Mouse (Mus musculus): ENCODE data around the gene Megf8. TPM values are rescaled to one million over a fixed set of nuclear protein-coding genes. Genes with fewer than 3 reads are reported as not detected.

Megf8 gene
- polyA plus RNA-seq, 1 experiment from 2014 or later: 22.4 TPM

DNA sequence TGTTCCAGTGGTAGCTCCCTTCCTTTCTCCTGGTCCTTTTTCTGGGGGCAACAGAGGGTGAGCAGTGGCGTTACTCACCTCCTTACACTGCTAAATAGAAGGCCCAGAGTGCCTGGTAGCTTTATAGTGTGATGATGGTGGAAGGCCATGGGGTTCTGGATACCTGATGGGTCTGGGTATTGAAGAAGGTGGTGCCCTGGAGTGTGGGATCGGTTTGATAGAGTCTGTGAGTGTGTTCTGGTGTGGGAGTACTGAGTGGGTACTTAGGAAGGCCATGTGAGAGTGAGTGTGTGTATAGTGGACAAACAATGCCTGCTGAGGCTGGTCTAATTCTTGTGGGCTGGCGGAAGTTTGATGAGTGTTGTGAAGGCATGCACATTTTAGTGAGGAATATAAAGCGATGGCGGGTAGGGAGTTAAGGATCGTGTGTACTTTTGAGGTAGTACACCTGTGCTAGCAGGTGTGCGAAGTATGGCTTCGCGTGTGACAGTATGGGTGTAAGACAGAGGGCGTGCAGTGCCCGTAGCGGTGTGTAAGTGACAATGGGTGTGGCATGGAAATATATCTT is 35.7 kb upstream of the Megf8 start:
- Histone ChIP-seq H3K4me1 (peaks cover 50% of the 10 kb centered on the region), H3K9me3 (no peaks in the 10 kb centered on the region), H3K4me2 (replicated peaks) (peak overlapping the region; percentile 92), H3K9ac (peak overlapping the region; percentile 61; the same call in 1 of the 2 replicates), H3K4me3 (peak overlapping the region; percentile 89), H3K27ac (peak overlapping the region; percentile 99), H3K36me3 (peaks cover 17% of the 10 kb centered on the region), H3K27me3 (no peaks in the 10 kb centered on the region)
- WGBS: 24% methylated on average over 12 of the region's 12 CpGs
- 0 out of 2 replicates have a peak, but pooled peaks have one; percentile 0 for ATAC-seq (ENCODE audit: insufficient number of reproducible peaks, insufficient read depth, low FRiP score, low TSS enrichment)

DNA sequence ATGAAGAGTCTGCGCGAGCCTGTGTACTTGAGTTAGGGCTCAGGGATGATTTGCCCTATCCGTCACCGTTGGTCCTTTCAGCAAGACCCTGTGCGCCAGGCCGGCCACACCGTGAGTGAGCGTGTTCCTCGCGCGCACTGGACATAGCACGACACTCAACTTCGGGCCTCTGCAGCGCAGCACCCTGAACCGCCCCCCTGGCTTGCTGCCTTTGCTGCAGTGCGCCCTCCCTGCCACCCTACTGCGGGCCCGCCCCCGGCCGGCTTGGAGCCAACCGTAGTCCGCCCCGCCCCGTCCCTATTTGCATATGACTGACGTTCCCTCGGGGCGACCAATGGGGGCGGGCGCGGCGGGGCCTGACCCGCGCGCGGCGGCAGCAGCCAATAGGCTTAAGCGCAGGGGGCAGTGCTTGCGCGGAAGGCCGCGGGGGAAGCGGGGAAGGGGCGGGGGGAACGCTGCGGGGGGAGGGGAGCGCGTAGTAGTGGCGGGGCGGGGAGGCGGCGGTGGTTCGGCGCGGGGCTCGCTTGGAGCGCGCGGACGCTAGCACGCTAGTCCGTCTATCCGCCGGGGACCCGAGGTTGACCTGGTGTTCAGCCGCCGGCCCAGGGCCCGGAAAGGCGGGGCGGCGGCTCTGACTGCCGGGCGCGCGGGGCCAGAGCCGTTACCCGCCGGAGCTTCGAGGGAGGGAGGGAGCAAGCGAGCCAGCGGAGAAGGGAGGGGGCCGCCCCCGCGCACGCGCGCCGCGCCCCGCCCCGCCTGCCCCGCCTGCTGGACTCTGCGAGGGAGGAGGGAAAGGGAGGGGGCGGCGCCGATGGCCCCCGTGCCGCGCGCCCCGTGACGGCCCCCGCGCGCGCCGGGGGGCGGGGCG is 35.0 kb upstream of the Megf8 start:
- H3K4me2 ChIP-seq (replicated peaks): peak overlapping the region; percentile 92
- H3K27ac ChIP-seq: peak overlapping the region; percentile 99
- peak overlapping the region; percentile 80 for H3K9ac ChIP-seq
- peak overlapping the region; percentile 89 for H3K4me3 ChIP-seq
- H3K9me3 ChIP-seq: no peaks in the 10 kb centered on the region
- WGBS: 1% methylated on average over 68 of the region's 108 CpGs
- peak; percentile 65 for ATAC-seq (ENCODE audit: insufficient number of reproducible peaks, insufficient read depth, low FRiP score, low TSS enrichment)
- H3K36me3 ChIP-seq: peaks cover 24% of the 10 kb centered on the region
- no peaks in the 10 kb centered on the region for H3K27me3 ChIP-seq
- peaks cover 50% of the 10 kb centered on the region for H3K4me1 ChIP-seq

DNA sequence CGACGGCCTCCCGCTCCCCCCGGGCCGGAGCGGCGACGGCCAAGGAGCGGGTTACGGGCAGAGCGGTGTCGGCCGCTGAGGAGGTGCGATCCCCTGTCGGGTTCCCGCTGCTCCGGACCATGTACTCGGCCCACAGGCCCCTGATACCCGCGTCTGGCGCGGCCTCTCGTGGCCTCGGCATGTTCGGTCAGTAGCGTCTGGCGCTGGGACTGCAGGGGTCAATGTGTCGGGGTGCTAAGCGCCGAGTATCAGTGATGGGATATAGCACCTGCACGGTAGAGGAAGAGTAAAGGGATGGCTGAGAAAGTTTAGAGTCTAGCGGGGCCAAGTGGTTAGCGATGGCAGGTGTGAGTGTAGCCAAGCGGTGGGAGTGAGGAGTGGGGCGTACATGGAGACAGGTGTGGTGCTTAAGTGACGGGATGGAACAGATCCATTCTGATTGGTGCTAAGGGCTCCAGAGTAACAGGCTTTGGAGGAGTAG is 34.2 kb upstream of the Megf8 start:
- Histone ChIP-seq H3K4me1 (peaks cover 43% of the 10 kb centered on the region), H3K27me3 (no peaks in the 10 kb centered on the region)
- ATAC-seq (ENCODE audit: insufficient number of reproducible peaks, insufficient read depth, low FRiP score, low TSS enrichment): no peak

DNA sequence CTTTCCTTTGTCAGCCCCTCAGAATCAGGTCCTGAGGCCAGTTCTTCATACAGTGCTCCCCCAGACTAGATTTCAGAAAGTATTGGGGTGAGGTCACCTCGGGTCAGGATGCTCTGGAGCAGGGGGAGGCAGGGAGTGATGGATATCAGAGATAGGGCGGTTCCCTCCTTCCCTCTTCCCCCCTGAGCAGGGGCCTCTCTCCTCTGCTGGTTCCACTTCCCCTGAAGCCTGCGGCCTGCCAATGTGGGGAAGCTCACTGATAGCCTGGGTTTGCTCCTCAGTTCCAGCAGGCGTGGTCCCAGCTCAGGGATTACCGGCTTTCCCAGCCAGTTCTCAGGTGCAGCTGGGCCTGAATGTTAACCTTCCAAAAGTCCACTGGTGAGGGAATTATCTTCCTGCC is 33.3 kb upstream of the Megf8 start:
- peak overlapping the region; percentile 99 for H3K27ac ChIP-seq

More for the DNA sequence above, 34.2 kb upstream of the Megf8 start:
- H3K4me2 ChIP-seq (replicated peaks): peak overlapping the region; percentile 92
- WGBS: 1% methylated on average over 27 of the region's 36 CpGs
- peak overlapping the region; percentile 80 for H3K9ac ChIP-seq
- H3K27ac ChIP-seq: peak overlapping the region; percentile 99
- H3K4me3 ChIP-seq: peak overlapping the region; percentile 89
- no peaks in the 10 kb centered on the region for H3K9me3 ChIP-seq
- peaks cover 32% of the 10 kb centered on the region for H3K36me3 ChIP-seq

DNA sequence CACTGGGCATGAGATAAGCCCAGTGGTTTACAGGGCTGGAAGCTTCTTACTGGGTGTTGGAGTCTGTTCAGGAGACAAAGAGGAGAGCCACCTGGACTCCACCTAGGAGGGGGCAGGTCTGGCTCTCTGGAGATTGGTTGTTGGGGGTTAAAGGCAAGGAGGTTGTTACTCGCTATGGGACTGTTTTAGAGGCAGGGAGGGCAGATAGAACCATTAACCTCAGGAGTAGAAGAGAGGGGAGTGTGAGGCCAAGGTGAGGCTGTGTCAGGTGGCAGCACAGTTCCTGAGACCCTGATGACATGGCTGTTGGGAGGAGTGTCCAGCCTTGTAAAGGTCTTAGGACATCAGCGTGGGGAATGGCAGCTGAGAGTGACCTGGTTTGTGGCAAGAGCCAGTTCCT is 32.8 kb upstream of the Megf8 start:
- Histone ChIP-seq H3K4me3 (peak overlapping the region; percentile 89), H3K4me1 (peaks cover 41% of the 10 kb centered on the region), H3K9ac (peak overlapping the region; percentile 80), H3K27ac (peak overlapping the region; percentile 99), H3K9me3 (no peaks in the 10 kb centered on the region; the same call in 1 of the 2 replicates), H3K4me2 (replicated peaks) (peak overlapping the region; percentile 92), H3K36me3 (peaks cover 46% of the 10 kb centered on the region), H3K27me3 (no peaks in the 10 kb centered on the region)
- ATAC-seq (ENCODE audit: insufficient number of reproducible peaks, insufficient read depth, low FRiP score, low TSS enrichment): no peak
- 77% methylated on average over 2 of the region's 2 CpGs for WGBS

More for the DNA sequence above, 33.3 kb upstream of the Megf8 start:
- WGBS: 12% methylated on average over 5 of the region's 5 CpGs
- ATAC-seq (ENCODE audit: insufficient number of reproducible peaks, insufficient read depth, low FRiP score, low TSS enrichment): no peak
- Histone ChIP-seq H3K36me3 (peaks cover 41% of the 10 kb centered on the region), H3K9me3 (no peaks in the 10 kb centered on the region; the same call in 1 of the 2 replicates), H3K4me1 (peaks cover 41% of the 10 kb centered on the region), H3K27me3 (no peaks in the 10 kb centered on the region), H3K4me3 (peak overlapping the region; percentile 89), H3K9ac (peak overlapping the region; percentile 80), H3K4me2 (replicated peaks) (peak overlapping the region; percentile 92)

DNA sequence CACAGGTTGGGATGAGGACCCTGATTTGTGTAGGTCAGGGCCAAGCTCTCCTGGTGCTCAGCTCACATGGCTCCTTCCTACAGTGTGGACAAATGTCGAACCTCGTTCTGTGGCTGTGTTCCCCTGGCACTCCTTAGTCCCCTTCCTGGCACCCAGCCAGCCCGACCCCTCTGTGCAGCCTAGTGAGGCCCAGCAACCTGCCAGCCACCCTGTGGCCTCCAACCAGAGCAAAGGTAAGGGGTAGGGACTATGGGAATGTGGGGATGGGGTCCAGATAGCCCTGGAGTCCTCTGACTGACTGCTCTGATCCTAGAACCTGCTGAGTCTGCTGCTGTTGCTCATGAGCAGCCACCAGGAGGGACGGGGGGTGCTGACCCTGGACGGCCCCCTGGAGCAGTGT is 32.2 kb upstream of the Megf8 start:
- H3K9me3 ChIP-seq: no peaks in the 10 kb centered on the region; the same call in 1 of the 2 replicates
- H3K9ac ChIP-seq: peak overlapping the region; percentile 33; the same call in 1 of the 2 replicates
- H3K4me3 ChIP-seq: peak overlapping the region; percentile 89
- H3K27ac ChIP-seq: 0 out of 2 replicates have a peak overlapping the region, but pooled peaks have one; percentile 99
- H3K4me2 ChIP-seq (replicated peaks): peak overlapping the region; percentile 92
- 76% methylated on average over 5 of the region's 5 CpGs for WGBS
- ATAC-seq (ENCODE audit: insufficient number of reproducible peaks, insufficient read depth, low FRiP score, low TSS enrichment): no peak
- peaks cover 41% of the 10 kb centered on the region for H3K4me1 ChIP-seq
- no peaks in the 10 kb centered on the region for H3K27me3 ChIP-seq
- peaks cover 52% of the 10 kb centered on the region for H3K36me3 ChIP-seq

DNA sequence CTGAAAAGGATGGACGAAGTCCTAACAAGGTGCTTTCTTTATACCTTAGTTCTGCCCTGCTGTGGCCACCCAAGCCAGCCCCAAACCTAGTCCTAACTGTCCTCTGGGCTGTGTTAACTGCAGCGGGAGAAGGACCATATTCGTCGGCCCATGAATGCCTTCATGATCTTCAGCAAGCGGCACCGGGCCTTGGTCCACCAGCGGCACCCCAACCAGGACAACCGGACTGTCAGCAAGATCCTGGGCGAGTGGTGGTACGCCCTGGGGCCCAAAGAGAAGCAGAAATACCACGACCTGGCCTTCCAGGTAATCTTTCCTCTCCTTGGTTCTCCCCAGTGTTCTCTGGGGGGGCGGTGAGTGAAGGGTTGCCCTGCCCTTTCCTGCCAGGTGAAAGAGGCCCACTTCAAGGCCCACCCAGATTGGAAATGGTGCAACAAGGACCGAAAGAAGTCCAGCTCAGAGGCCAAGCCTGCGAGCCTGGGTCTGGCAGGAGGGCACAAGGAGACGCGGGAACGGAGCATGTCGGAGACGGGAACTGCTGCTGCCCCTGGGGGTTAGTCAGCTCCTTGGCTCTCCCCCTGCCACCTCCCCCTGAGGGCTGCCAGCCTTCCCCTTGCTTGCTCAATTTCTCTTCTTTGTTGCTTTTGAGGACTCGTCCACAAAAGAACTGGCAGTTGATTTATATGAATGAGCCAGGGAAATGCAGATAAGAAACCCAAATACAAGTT is 31.3 kb upstream of the Megf8 start:
- Histone ChIP-seq H3K4me2 (replicated peaks) (no peak overlapping the region), H3K4me3 (no peak overlapping the region), H3K4me1 (peaks cover 34% of the 10 kb centered on the region), H3K27ac (no peak overlapping the region), H3K9ac (0 out of 2 replicates have a peak overlapping the region, but pooled peaks have one; percentile 33), H3K9me3 (no peaks in the 10 kb centered on the region; the same call in 1 of the 2 replicates), H3K36me3 (peaks cover 61% of the 10 kb centered on the region), H3K27me3 (no peaks in the 10 kb centered on the region)
- no peak for ATAC-seq (ENCODE audit: insufficient number of reproducible peaks, insufficient read depth, low FRiP score, low TSS enrichment)
- WGBS: 93% methylated on average over 20 of the region's 20 CpGs

DNA sequence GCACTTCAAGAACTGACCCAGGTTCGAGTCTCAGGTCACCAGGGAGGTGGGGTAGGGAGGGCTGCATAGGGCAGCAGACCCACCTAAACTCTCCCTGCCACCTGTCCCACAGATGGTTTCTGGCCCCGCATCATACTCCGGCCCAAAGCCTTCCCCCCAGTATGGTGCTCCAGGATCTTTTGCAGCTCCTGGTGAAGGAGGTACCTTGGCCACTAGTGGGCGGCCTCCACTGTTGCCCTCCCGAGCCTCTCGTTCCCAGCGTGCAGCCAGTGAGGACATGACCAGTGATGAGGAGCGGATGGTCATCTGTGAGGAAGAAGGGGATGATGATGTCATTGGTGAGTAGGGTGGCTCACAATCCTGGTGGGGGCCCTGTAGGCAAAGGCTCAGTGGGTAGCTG is 30.0 kb upstream of the Megf8 start:
- Histone ChIP-seq H3K4me2 (replicated peaks) (no peak overlapping the region), H3K36me3 (peaks cover 74% of the 10 kb centered on the region), H3K27ac (no peak overlapping the region), H3K4me3 (no peak overlapping the region), H3K4me1 (peaks cover 30% of the 10 kb centered on the region), H3K27me3 (no peaks in the 10 kb centered on the region), H3K9ac (no peak overlapping the region), H3K9me3 (no peaks in the 10 kb centered on the region; the same call in 1 of the 2 replicates)
- no peak for ATAC-seq (ENCODE audit: insufficient number of reproducible peaks, insufficient read depth, low FRiP score, low TSS enrichment)
- 85% methylated on average over 8 of the region's 8 CpGs for WGBS

DNA sequence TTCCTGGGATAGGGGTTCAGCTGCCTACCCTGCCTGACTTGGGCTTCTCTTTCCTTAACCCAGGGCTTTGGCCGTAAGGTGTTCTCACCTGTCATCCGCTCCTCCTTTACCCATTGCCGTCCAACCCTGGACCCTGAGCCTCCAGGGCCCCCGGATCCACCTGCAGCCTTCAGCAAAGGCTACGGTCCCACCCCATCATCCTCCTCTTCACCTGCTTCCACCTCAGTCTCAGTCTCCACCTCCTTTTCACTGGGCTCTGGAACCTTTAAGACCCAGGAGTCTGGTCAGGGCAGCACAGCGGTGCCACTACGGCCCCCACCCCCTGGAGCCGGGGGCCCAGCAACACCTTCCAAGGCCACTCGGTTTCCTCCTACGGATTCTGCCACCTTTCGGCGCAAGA is 29.0 kb upstream of the Megf8 start:
- WGBS: 93% methylated on average over 12 of the region's 12 CpGs
- Histone ChIP-seq H3K27ac (no peak overlapping the region), H3K9ac (no peak overlapping the region), H3K27me3 (no peaks in the 10 kb centered on the region), H3K4me2 (replicated peaks) (no peak overlapping the region), H3K9me3 (no peaks in the 10 kb centered on the region; the same call in 1 of the 2 replicates), H3K4me1 (peaks cover 30% of the 10 kb centered on the region), H3K36me3 (peaks cover 85% of the 10 kb centered on the region), H3K4me3 (no peak overlapping the region)
- ATAC-seq (ENCODE audit: insufficient number of reproducible peaks, insufficient read depth, low FRiP score, low TSS enrichment): no peak

DNA sequence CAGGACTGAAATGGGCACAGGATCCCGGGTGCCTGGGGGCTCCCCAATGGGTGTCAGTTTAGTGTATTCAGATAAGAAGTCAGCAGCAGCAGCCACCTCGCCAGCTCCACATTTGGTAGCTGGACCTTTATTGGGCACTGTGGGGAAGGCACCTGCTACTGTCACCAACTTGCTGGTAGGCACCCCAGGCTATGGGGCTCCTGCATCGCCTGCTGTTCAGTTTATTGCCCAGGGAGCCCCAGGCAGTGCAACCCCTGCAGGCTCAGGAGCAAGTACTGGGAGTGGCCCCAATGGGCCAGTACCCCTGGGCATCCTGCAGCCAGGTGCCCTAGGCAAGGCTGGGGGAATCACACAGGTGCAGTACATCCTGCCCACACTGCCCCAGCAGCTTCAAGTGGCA is 28.2 kb upstream of the Megf8 start:
- Histone ChIP-seq H3K9me3 (no peaks in the 10 kb centered on the region; the same call in 1 of the 2 replicates), H3K36me3 (peaks cover 92% of the 10 kb centered on the region), H3K4me2 (replicated peaks) (no peak overlapping the region), H3K4me1 (peaks cover 23% of the 10 kb centered on the region), H3K4me3 (no peak overlapping the region), H3K9ac (no peak overlapping the region), H3K27ac (no peak overlapping the region), H3K27me3 (no peaks in the 10 kb centered on the region)
- ATAC-seq (ENCODE audit: insufficient number of reproducible peaks, insufficient read depth, low FRiP score, low TSS enrichment): no peak
- WGBS: 93% methylated on average over 3 of the region's 3 CpGs

DNA sequence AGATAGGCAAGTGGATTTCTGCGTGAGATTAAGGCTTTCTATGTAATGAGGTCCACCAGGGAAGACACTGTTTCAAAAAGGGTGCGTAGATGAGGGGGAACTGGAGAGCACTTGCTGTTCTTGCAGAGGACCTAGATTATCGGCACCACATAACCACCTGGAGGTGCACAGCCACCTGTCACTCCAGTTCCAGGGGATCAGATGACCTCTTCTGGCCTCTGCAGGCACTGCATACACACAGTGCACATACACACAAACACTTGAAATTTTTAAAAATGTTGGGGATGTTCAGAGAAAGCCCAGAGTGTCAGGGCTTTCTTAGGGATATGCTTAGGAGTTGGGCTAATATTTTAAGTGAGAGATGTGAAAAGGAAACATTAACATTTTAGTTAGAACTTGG is 27.0 kb upstream of the Megf8 start:
- Histone ChIP-seq H3K9me3 (no peaks in the 10 kb centered on the region; the same call in 1 of the 2 replicates), H3K27me3 (no peaks in the 10 kb centered on the region), H3K4me3 (no peak overlapping the region), H3K4me1 (peaks cover 11% of the 10 kb centered on the region), H3K4me2 (replicated peaks) (no peak overlapping the region), H3K27ac (no peak overlapping the region), H3K9ac (no peak overlapping the region), H3K36me3 (peaks cover 99% of the 10 kb centered on the region)
- ATAC-seq (ENCODE audit: insufficient number of reproducible peaks, insufficient read depth, low FRiP score, low TSS enrichment): no peak
- WGBS: 92% methylated on average over 3 of the region's 3 CpGs
